Mouse (Mus musculus) ES-E14 (cell line): ENCODE results near the gene Psmc1. TPM values are rescaled to one million over a fixed set of nuclear protein-coding genes. Genes with fewer than 3 reads are reported as not detected.

Experiments
- DNase-seq: peaks from one replicate; pipeline ENCODE4 v3.0.0-alpha.2; 2013; ENCODE audit warnings: low read depth, low spot score
- H3K27ac ChIP-seq: 2 replicates; pipeline ENCODE4 v1.5.1; 2012; ENCODE audit warnings: low read depth, mild to moderate bottlenecking, low read length, moderate library complexity, mixed read lengths; ENCODE audit not compliant: poor library complexity, insufficient read depth, severe bottlenecking
- H3K36me3 ChIP-seq: 2 replicates; pipeline ENCODE4 v1.6.1; 2012; ENCODE audit warnings: mild to moderate bottlenecking, low read length, moderate library complexity, mixed read lengths; ENCODE audit not compliant: control insufficient read depth, poor library complexity, insufficient read depth, severe bottlenecking
- H3K4me1 ChIP-seq, 2 experiments: fragments of 150-350 bp in 1 of 2; sonication (generic) in 1 of 2; 2 replicates each; pipeline ENCODE4 v1.6.1; 2012; ENCODE audit warnings: low read length in 2 of 2, mild to moderate bottlenecking in 1 of 2, mixed read lengths in 1 of 2; ENCODE audit not compliant: control insufficient read depth in 2 of 2, insufficient read depth in 2 of 2, poor library complexity in 1 of 2
- H3K4me3 ChIP-seq, 2 experiments: fragments of 150-350 bp in 1 of 2; sonication (generic) in 1 of 2; 2 replicates each; pipeline ENCODE4 v1.5.1; 2012; ENCODE audit warnings: low read length in 2 of 2, low read depth in 1 of 2, mild to moderate bottlenecking in 1 of 2, mixed read lengths in 1 of 2; ENCODE audit not compliant: insufficient read depth in 1 of 2, poor library complexity in 1 of 2, severe bottlenecking in 1 of 2
- H3K9ac ChIP-seq: 2 replicates; pipeline ENCODE4 v1.6.1; 2012; ENCODE audit warnings: low read depth, mild to moderate bottlenecking, low read length, mixed read lengths; ENCODE audit not compliant: poor library complexity, insufficient read depth, severe bottlenecking
- H3K9me3 ChIP-seq: fragments of 150-350 bp; sonication (generic); 2 replicates; pipeline ENCODE4 v1.6.1; 2012; ENCODE audit warnings: low read depth, mild to moderate bottlenecking, low read length; ENCODE audit not compliant: control insufficient read depth, insufficient read depth
- CHD2 ChIP-seq: IDR thresholded peaks from 2 replicates; pipeline ENCODE4 v1.6.1; 2014; ENCODE audit warnings: mild to moderate bottlenecking, low read depth, low read length, inconsistent platforms
- HCFC1 ChIP-seq: IDR thresholded peaks from 2 replicates; pipeline ENCODE4 v1.6.1; 2012; ENCODE audit warnings: low read length, inconsistent platforms, borderline replicate concordance; ENCODE audit not compliant: insufficient read depth
- MAFK ChIP-seq: IDR thresholded peaks from 2 replicates; pipeline ENCODE4 v1.6.1; 2014; ENCODE audit warnings: mild to moderate bottlenecking, low read depth, low read length, inconsistent platforms; ENCODE audit not compliant: insufficient read depth
- ZC3H11A ChIP-seq: IDR thresholded peaks from 2 replicates; pipeline ENCODE4 v1.6.1; 2012; ENCODE audit warnings: low read depth, mild to moderate bottlenecking, inconsistent platforms, low read length, borderline replicate concordance
- ZNF384 ChIP-seq: IDR thresholded peaks from 2 replicates; pipeline ENCODE4 v1.6.1; 2012; ENCODE audit warnings: low read depth, low read length, inconsistent platforms
- in situ Hi-C, 2 experiments: fragments of 600-800 bp; cut with MboI; formaldehyde crosslinking; loops; one replicate each; pipeline ENCODE4 v1.15.1; 2025; ENCODE audit warnings: low sequenced_read_pairs in 2 of 2, inconsistent platforms in 1 of 2; ENCODE audit not compliant: unreplicated experiment in 2 of 2
- total RNA-seq: library from RNA; depleted of rRNA; stranded (reverse); fragments of 300-350 nt; gene quantifications from 2 replicates; pipeline ENCODE4 v1.2.3, GENCODE M21; 2012

The Psmc1 gene
- total RNA-seq, 1 experiment, result 264 TPM

DNA sequence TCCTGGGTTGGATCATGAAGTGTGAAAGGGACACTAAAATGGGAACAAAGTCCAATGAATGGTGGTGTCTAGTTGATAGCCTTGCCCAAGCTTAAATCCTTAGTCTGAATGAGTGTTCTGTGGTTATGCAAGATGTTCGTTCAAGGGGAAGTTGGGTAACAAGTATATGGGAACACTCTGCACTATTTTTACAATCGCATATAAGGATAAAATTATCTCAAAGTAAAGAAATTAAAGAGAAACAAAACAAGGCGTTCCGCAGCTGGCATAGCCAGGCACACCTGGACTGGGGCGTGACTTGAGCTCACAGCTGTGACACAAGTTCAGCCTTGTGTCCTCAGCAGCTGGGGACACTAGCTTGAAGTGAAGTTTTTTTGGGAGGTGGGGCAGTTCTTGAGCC lies 42.5 kb upstream of the Psmc1 start:
- H3K9ac ChIP-seq, result no peak overlapping the region
- DNase-seq, result no peak
- in situ Hi-C loops, result no loop called here

DNA sequence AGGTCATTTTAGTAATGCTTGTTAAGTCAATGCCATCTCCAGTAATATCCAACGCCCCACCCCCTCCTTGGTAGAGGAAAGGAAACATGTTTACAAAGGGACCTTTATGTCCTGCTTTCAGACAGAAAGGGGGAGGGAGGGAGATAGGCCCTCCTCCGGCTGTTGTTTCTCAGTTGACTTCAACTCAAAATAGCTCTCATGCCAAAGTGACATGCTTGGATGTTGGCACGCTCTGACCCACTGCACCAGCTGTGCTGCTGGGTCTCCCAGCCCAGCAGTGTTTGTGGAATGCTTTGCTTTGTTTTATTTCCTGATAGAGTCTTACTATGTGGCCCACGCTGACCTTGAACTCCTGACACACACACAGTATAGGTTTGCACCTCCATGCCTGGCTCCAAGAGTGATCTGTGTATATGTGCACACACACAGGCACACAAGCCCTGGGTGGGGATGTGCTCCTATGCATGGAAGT lies 36.7 kb upstream of the Psmc1 start:
- Histone ChIP-seq H3K9ac (no peak overlapping the region), H3K4me3 (no peak overlapping the region), H3K36me3 (no peaks in the 10 kb centered on the region), H3K27ac (no peak overlapping the region), H3K9me3 (no peaks in the 10 kb centered on the region), H3K4me1 (peaks cover 0 to 8% of the 10 kb centered on the region in 2 experiments; a peak in 1 of 4 replicates)
- in situ Hi-C loops, result no loop called here
- DNase-seq, result no peak
- no peak for TF ChIP-seq MAFK
- no peak for TF ChIP-seq ZC3H11A
- TF ChIP-seq HCFC1, result no peak
- TF ChIP-seq CHD2, result no peak
- no peak for TF ChIP-seq ZNF384

More for the DNA sequence above, 42.5 kb upstream of the Psmc1 start:
- Histone ChIP-seq H3K4me3 (no peak overlapping the region), H3K4me1 (no peaks in the 10 kb centered on the region), H3K27ac (no peak overlapping the region), H3K36me3 (no peaks in the 10 kb centered on the region), H3K9me3 (no peaks in the 10 kb centered on the region)
- TF ChIP-seq HCFC1, result no peak
- no peak for TF ChIP-seq CHD2
- TF ChIP-seq MAFK, result no peak

DNA sequence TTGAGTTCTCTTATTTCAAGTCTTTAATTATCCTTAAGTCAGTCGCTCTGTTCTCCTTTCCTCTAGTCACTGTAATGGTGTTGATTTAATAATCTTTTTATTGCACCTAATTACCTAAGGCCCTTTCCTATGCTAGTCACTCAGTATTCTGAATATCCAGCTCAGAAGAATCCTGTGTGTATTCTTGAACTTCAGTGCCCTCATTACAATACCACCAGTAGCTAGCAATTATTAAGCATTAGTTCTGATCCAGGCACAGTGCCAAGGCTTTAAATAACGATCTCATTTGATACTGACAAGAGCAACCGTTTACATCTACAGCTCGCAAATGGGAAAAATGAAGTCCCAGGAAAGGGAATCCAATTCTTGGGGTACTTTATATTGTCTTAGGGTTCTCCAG lies 34.2 kb upstream of the Psmc1 start:
- DNase-seq, result no peak
- in situ Hi-C loops, result no loop called here
- Histone ChIP-seq H3K36me3 (no peaks in the 10 kb centered on the region), H3K4me3 (no peak overlapping the region), H3K9ac (no peak overlapping the region), H3K27ac (no peak overlapping the region), H3K9me3 (no peaks in the 10 kb centered on the region), H3K4me1 (peaks cover 0 to 8% of the 10 kb centered on the region in 2 experiments; a peak in 1 of 4 replicates)
- no peak for TF ChIP-seq HCFC1
- TF ChIP-seq MAFK, result no peak
- TF ChIP-seq ZNF384, result no peak
- no peak for TF ChIP-seq ZC3H11A
- no peak for TF ChIP-seq CHD2

DNA sequence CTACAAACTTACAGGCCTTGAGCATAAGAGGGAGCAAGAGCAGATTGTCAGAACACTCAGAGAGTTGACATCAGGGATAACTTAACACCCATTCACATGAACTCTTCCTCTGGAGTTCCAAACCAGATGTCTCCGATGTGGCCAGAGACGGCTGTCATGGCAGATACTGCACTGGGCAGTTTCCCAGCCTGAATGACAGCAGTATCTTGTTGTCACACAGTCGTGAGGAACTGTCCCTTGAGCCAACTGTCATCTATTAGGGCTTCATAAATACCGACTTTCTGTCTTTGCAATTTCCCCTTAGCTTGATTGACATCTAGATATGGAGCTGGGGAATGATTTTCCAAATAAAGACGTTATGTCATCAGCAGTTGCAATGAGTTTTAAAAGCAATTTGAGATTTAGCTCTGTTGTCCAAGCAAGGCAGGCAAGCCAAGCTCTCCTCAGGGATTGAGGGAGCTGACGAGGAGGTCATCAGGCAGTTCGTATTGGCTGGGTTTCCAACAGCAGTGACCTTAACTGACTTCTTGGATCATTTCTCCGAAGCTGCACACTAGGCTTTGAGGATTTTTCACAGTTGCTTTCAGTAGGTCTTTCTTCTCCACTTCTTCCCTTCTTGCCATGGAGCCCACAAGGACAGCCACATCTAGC lies 30.2 kb upstream of the Psmc1 start:
- no peak for DNase-seq
- in situ Hi-C loops, result no loop called here
- Histone ChIP-seq H3K9ac (no peak overlapping the region), H3K27ac (no peak overlapping the region), H3K4me3 (no peak overlapping the region), H3K36me3 (no peaks in the 10 kb centered on the region), H3K4me1 (no peaks in the 10 kb centered on the region), H3K9me3 (no peaks in the 10 kb centered on the region)
- TF ChIP-seq ZNF384, result no peak

DNA sequence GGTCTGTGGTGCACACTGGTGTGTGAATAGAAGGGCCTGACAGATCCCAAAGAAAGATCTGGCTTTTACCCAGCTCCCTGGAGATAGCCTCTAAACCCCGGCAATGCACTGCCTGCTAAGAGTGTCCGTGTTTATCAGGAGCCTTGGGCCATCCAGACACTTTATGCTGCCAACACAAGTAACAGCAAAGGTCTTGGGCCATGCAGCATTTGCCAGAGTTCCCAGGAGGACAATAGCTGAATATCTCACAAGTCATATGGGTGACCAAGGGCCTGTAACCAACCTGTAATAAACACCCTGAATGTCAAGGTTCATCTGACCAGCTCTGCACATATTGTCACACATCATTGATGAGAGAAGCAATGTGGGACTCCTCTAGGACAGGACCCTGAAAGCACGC lies 21.9 kb upstream of the Psmc1 start:
- in situ Hi-C loops, result no loop called here
- TF ChIP-seq ZNF384 (no peak), CHD2 (no peak), MAFK (no peak), HCFC1 (no peak), ZC3H11A (no peak)
- no peak for DNase-seq
- H3K9ac ChIP-seq, result no peak overlapping the region
- H3K9me3 ChIP-seq, result no peaks in the 10 kb centered on the region
- no peak overlapping the region for H3K27ac ChIP-seq
- no peaks in the 10 kb centered on the region for H3K36me3 ChIP-seq
- no peak overlapping the region for H3K4me3 ChIP-seq
- H3K4me1 ChIP-seq, result no peaks in the 10 kb centered on the region
